Mouse (Mus musculus): ENCODE data around the gene P2rx4. TPM values are rescaled to one million over a fixed set of nuclear protein-coding genes. Genes with fewer than 3 reads are reported as not detected.

P2rx4 gene
- total and polyA plus RNA-seq, 2 experiments from 2014 or later: 11.2 to 13.6 TPM

DNA sequence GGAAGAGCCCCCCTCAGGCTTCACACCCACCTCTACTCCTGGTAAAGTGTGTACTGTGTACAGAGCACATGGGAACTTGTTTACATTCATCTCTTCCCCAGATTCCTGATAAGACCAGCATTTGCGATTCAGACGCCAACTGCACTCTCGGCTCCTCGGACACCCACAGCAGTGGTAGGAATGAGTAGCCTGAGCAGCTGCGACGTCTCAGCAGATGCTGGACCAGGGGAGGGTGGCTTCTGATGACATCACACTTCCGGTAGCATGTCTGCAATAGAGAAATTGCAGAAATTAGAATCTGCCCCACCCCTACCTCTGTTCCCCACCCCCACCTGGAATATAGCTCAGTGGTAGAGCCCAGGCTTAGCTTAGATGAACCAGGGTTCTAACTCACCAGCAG is 11.1 kb downstream of the P2rx4 start:
- no peaks in the 10 kb centered on the region for H3K4me1 ChIP-seq (ENCODE audit: insufficient read depth)
- H3K4me3 ChIP-seq (ENCODE audit: low read depth, low read length): no peak overlapping the region
- ATAC-seq (no peak), DNase-seq (no peak)
- H3K9me3 ChIP-seq (ENCODE audit: low read length): no peaks in the 10 kb centered on the region
- no peak overlapping the region for H3K4me2 ChIP-seq (ENCODE audit: low read depth)
- H3K27me3 ChIP-seq (ENCODE audit: insufficient read depth, low read length): no peaks in the 10 kb centered on the region
- TF ChIP-seq CTCF (IDR thresholded peaks at IDR 0.05; ENCODE audit: low read depth): no peak
- no peak overlapping the region for H3K27ac ChIP-seq (ENCODE audit: low read depth, low read length)
- 90% methylated on average over 7 of the region's 7 CpGs for WGBS
- H3K9ac ChIP-seq: no peak overlapping the region
- no peaks in the 10 kb centered on the region for H3K36me3 ChIP-seq (ENCODE audit: insufficient read depth)

DNA sequence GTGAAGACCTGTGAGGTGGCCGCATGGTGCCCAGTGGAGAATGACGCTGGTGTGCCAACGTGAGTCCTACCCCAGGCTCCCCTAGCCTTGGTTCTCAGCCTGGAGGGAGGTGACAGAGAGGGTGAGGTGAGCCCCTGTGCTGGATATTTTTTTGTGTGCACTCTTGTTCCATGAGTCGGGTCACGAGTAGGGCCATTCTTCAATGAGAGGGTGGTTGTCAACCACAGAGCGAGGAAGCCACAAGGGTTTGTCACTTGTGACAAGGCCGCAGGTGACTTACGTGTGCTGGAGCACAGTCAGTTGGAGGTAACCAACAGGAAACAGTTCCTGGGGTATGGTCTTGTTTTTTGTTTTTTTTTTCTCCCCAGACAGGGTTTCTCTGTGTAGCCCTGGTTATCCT is 11.8 kb downstream of the P2rx4 start:
- WGBS: 96% methylated on average over 8 of the region's 8 CpGs
- Histone ChIP-seq H3K9ac (no peak overlapping the region), H3K36me3 (ENCODE audit: insufficient read depth) (no peaks in the 10 kb centered on the region), H3K27me3 (ENCODE audit: insufficient read depth, low read length) (no peaks in the 10 kb centered on the region), H3K27ac (ENCODE audit: low read depth, low read length) (no peak overlapping the region), H3K4me3 (ENCODE audit: low read depth, low read length) (no peak overlapping the region), H3K4me1 (ENCODE audit: insufficient read depth) (no peaks in the 10 kb centered on the region), H3K9me3 (ENCODE audit: low read length) (no peaks in the 10 kb centered on the region), H3K4me2 (ENCODE audit: low read depth) (no peak overlapping the region)
- no peak for DNase-seq
- no peak for TF ChIP-seq CTCF (IDR thresholded peaks at IDR 0.05; ENCODE audit: low read depth)
- no peak for ATAC-seq

- H3K36me3 ChIP-seq (ENCODE audit: insufficient read depth): no peaks in the 10 kb centered on the region; the same call in 1 of the 2 replicates
- TF ChIP-seq CTCF (IDR thresholded peaks at IDR 0.05; ENCODE audit: low read depth): no peak
- H3K9ac ChIP-seq: no peak overlapping the region
- WGBS: 89% methylated on average over 13 of the region's 13 CpGs
- ATAC-seq (no peak), DNase-seq (no peak)
- no peaks in the 10 kb centered on the region for H3K9me3 ChIP-seq (ENCODE audit: low read length)
- H3K4me2 ChIP-seq (ENCODE audit: low read depth): no peak overlapping the region
- H3K4me1 ChIP-seq (ENCODE audit: insufficient read depth): no peaks in the 10 kb centered on the region
- no peaks in the 10 kb centered on the region for H3K27me3 ChIP-seq (ENCODE audit: insufficient read depth, low read length)
- H3K27ac ChIP-seq (ENCODE audit: low read depth, low read length): no peak overlapping the region
- no peak overlapping the region for H3K4me3 ChIP-seq (ENCODE audit: low read depth, low read length)
Observed at GRCm38 (mm10) chr5:122725453-122725852, 18.1 kb downstream of the P2rx4 start.

DNA sequence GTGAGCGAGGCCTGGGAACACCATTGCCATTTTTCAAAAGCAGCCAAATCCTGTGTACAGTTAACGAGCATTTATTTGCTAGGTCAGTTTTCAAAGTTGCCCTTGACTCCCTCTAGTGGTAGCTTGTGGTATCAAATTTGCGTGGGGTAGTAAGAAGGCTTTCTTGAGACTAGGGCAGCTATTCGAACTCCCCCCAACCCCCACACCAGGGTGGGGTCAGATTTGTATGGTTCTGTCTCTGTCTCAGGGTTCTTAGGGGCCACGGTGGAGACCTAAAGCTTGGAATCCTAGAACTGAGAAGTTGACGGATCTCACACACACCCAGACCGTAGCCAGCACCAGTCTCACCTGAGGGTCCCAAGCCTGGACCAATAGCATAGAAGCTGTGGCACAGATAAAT is 18.7 kb downstream of the P2rx4 start:
- Histone ChIP-seq H3K4me2 (ENCODE audit: low read depth) (no peak overlapping the region), H3K27ac (ENCODE audit: low read depth, low read length) (no peak overlapping the region), H3K9me3 (ENCODE audit: low read length) (no peaks in the 10 kb centered on the region), H3K36me3 (ENCODE audit: insufficient read depth) (no peaks in the 10 kb centered on the region; the same call in 1 of the 2 replicates), H3K4me3 (ENCODE audit: low read depth, low read length) (no peak overlapping the region), H3K27me3 (ENCODE audit: insufficient read depth, low read length) (no peaks in the 10 kb centered on the region), H3K4me1 (ENCODE audit: insufficient read depth) (no peaks in the 10 kb centered on the region), H3K9ac (no peak overlapping the region)
- DNase-seq (peak; percentile 89), ATAC-seq (peak; percentile 61)
- 19% methylated on average over 7 of the region's 7 CpGs for WGBS
- peak; percentile 90 for TF ChIP-seq CTCF (IDR thresholded peaks at IDR 0.05; ENCODE audit: low read depth)

- no peak for TF ChIP-seq CTCF (IDR thresholded peaks at IDR 0.05; ENCODE audit: low read depth)
- WGBS: 76% methylated on average over 5 of the region's 5 CpGs
- H3K4me1 ChIP-seq (ENCODE audit: insufficient read depth): no peaks in the 10 kb centered on the region
- ATAC-seq (no peak), DNase-seq (no peak)
- no peak overlapping the region for H3K9ac ChIP-seq
- H3K4me2 ChIP-seq (ENCODE audit: low read depth): no peak overlapping the region
- H3K27me3 ChIP-seq (ENCODE audit: insufficient read depth, low read length): no peaks in the 10 kb centered on the region
- H3K9me3 ChIP-seq (ENCODE audit: low read length): no peaks in the 10 kb centered on the region
- H3K27ac ChIP-seq (ENCODE audit: low read depth, low read length): no peak overlapping the region
- no peaks in the 10 kb centered on the region; the same call in 1 of the 2 replicates for H3K36me3 ChIP-seq (ENCODE audit: insufficient read depth)
- no peak overlapping the region for H3K4me3 ChIP-seq (ENCODE audit: low read depth, low read length)
Observed at GRCm38 (mm10) chr5:122726595-122726994, 19.3 kb downstream of the P2rx4 start.

GRCm38 (mm10) chr5:122727096-122727495 is 19.8 kb downstream of the P2rx4 start:
- DNase-seq (no peak), ATAC-seq (no peak)
- Histone ChIP-seq H3K4me2 (ENCODE audit: low read depth) (no peak overlapping the region), H3K4me3 (ENCODE audit: low read depth, low read length) (no peak overlapping the region), H3K27ac (ENCODE audit: low read depth, low read length) (no peak overlapping the region), H3K9ac (no peak overlapping the region), H3K36me3 (ENCODE audit: insufficient read depth) (no peaks in the 10 kb centered on the region; the same call in 1 of the 2 replicates), H3K4me1 (ENCODE audit: insufficient read depth) (no peaks in the 10 kb centered on the region), H3K27me3 (ENCODE audit: insufficient read depth, low read length) (no peaks in the 10 kb centered on the region), H3K9me3 (ENCODE audit: low read length) (no peaks in the 10 kb centered on the region)
- WGBS: 90% methylated on average over 7 of the region's 7 CpGs
- TF ChIP-seq CTCF (IDR thresholded peaks at IDR 0.05; ENCODE audit: low read depth): no peak

- Histone ChIP-seq H3K27ac (ENCODE audit: low read depth, low read length) (no peak overlapping the region), H3K27me3 (ENCODE audit: insufficient read depth, low read length) (no peaks in the 10 kb centered on the region), H3K9me3 (ENCODE audit: low read length) (no peaks in the 10 kb centered on the region), H3K4me1 (ENCODE audit: insufficient read depth) (no peaks in the 10 kb centered on the region), H3K36me3 (ENCODE audit: insufficient read depth) (peaks cover 12% of the 10 kb centered on the region; the same call in 1 of the 2 replicates), H3K9ac (no peak overlapping the region), H3K4me2 (ENCODE audit: low read depth) (no peak overlapping the region), H3K4me3 (ENCODE audit: low read depth, low read length) (no peak overlapping the region)
- DNase-seq (no peak), ATAC-seq (no peak)
- 89% methylated on average over 10 of the region's 10 CpGs for WGBS
- no peak for TF ChIP-seq CTCF (IDR thresholded peaks at IDR 0.05; ENCODE audit: low read depth)
Observed at GRCm38 (mm10) chr5:122730776-122731175, 23.4 kb downstream of the P2rx4 start.
